Mouse (Mus musculus): ENCODE results near the gene Tmem132d.

Tmem132d gene

DNA sequence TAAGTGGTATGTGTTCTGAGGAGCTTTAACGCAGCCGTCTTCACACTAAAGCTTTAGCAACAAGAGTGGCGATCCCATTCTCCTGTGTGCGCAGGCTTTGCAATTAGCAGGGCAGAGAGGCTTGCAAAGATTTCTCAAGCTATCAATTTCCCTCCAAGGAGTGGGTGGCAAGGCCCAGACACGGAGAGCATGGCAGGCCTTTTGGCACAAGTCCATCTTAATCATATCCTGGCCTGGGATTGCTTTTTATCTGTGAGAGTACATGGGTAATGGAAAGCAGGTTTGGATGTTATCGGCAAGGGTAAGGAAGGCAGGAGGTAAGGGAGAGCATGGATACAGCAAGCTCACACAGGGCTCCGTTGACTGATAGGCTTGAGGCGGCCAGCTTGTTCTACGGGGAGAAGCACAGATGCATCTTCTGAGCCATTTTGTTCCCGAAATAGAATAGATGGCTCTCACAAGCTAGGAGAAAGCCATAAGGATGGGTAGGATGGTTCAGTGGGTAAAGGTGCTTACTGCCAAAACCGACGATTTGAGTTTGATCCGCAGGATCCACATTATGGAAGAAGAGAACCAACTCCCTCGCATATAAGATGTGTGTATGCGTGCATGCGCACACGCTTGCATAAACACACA is 228.1 kb downstream of the Tmem132d start:
- DNase-seq = no peak

DNA sequence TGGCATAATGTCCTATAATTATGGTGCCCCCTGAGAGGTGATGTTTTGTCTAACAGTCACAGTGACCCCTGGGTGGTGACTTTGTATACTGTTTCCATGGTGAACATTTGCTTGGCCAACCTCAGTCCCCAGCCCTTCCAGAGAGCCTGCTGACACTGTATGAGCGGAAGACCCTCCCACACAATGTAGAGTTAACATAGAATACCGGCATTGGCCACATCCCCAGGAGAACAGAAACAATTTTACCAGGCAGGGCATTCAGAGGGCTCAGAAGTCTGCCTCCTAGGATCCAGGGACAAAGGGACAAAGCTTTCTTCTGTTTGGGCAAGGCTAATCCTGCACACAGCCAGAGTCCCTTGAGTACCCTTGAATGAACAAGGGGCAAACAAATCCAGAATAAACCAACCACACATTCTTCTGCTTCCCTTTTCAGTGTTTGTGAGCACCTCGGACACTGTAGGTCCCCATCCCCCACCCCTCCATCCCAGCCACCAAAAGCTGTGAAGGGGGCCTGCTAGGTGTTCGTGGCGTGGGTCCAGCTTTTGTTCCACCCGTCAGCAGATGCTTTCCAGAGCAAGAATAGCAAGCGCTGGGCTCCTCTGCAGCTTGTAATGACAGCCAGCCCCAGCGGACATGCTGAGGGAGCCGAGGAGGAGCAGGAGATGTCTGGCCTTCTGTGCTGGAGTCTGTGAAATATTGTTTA is 228.8 kb downstream of the Tmem132d start:
- no peak for DNase-seq

DNA sequence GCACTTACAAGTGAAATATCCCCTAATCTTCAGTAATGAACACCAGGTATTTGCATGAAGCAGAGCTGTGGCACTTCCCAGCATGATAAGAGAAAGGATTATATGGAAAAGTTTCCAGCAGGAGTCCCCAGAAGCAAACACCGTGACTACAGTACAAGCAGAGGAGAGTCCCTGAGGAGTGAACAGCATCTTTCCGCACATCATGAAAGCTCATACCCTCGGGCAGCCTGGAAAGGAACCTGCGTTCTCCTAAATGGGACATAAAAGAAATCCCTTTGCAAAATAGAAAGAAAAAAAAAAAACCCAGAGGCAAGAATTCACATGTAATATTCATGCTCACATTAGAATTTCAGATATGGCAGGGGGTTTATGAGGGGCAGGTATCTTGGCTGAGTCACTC is 238.8 kb downstream of the Tmem132d start:
- no peak for DNase-seq

DNA sequence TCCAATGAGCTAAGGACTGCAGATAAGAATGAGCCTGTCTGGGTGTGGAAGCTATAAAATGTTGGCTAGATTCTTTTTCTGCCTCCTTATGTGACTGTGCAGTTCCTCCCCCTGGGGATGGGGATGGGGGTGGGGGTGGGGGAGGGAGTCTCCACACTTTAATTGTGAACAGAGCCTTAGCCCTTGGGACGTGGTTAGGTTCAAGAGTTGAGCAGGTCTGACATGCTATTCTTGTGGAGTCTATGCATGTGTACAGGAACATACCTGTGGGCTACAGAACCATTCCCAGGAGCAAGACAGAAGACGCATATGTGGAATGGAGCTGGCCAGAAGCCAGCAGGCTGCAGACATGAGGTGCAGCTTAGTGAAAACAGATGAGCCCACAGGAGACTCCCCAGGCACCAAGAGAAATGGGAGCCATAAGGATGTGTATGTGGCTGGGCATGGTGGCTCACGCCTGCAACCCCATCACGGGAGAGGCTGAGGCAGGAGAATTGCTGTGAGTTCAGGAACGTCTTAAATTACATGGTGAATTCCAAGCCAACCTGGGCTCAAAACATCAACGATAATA is 240.3 kb downstream of the Tmem132d start:
- DNase-seq = no peak

GRCm38 (mm10) chr5:128191710-128192109 is 241.2 kb downstream of the Tmem132d start:
- DNase-seq = no peak

- no peak for DNase-seq
Observed at GRCm38 (mm10) chr5:128190243-128190820, 242.5 kb downstream of the Tmem132d start.

DNA sequence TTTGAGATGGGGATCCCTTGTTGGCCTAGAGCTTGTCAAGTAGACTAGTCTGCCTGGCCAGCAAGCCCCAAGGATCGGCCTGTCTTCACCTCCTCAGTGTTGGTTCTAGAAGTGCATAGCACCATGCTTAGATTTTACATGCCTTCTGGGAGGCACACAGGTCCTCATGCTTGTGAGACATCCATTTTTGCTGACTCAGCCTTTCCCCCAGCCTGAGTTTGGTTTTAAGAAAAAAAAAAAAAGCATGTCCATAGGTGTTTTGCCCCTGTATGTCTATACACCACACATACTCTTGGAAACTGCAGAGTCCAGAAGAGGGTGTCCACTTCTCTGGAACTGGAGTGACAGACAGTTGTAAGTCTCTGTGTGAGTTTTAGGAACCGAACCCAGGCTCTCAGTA is 256.6 kb downstream of the Tmem132d start:
- no peak for DNase-seq

DNA sequence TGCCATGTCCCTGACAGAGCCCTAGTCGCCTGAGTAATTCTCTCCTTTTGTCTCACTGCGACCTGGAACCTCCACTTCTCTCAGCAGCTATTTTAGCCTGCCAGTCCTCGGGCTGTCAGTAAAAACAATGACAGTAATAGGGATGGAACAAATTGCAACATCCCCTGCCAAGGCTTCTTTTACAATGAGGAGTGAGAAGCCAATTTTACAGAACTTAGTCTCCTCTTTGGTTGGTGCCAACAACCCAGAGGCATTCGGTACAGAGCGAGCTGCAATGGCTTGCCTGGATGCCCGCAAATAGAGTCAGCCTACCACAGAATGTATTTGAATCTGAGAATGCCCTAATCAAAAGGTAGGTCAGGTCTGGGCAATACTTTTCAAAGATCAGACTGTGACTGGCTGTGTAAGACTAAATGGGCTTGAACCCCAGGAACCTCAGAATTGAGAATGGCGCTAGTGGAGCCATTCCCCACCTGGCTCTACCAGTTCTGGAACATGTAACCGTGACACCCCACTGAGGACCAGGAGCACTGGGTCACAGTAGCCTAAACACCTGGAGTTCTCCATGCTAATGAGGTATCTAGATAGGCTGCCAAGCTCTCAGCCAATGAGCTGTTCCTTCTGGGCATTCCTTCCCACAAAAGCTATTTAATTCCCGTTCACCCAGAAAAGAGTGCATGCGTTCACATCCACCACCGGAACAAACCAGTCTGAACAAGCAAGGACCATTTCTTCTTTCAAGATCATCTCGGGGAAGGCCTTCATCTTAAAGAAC is 273.8 kb downstream of the Tmem132d start:
- DNase-seq = no peak

DNA sequence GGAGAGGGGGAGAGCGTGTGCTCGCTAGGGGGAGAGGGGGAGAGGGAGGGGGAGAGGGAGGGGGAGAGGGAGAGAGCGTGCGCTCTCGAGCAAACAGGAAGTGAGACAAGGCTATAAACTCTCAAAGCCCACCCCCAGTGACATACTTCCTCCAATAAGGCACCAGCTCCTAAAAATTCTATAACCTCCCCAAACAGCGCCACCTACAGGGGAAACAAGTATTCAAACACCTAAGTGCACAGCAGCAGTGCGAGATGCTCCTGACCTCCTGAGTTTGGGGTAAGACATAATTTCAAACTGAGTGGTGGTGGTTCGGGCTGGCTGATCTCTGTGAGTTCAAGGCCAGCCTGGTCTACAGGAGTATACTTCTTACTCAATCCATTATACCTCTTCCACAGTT is 281.4 kb downstream of the Tmem132d start:
- no peak for DNase-seq

DNA sequence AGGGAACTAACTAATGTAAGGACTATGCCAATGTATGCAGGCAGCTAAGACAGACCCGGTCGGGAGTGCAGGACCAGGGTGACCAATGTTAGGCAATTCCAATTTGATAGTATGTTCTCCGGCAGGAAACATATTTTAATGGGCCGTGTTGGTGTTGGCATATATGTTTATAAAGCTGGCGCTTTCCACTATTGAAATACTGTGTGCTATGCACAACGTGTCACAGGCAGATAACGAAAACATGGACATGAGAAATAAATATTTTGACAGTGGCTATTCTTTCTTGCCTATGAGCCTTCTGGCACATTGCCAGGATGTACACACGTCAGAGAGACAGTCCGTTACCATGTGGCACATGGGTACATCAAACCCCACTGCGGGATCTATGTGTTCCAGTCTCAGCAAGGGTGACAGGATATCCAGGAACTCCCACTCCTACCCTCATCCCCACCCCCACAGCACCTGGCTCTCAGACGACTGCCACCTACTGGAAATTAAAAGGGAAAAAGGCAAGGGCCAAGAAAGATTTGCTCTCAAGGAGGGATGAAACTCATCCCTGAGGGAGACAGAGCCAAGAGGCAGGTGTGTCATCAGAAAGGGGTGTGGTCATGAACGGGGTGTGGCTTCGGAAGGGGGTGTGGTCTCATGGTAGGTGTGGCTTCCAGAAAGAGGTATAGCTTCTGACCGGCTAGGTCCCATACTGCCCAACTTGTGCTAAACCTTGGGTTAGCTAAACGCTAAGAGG is 285.8 kb downstream of the Tmem132d start:
- no peak for DNase-seq

- no peak for DNase-seq
Observed at GRCm38 (mm10) chr5:128144799-128145198, 288.1 kb downstream of the Tmem132d start.

- no peak for DNase-seq
Observed at GRCm38 (mm10) chr5:128136818-128137217, 296.1 kb downstream of the Tmem132d start.

- DNase-seq = peak; percentile 10
Observed at GRCm38 (mm10) chr5:128122656-128123055, 310.2 kb downstream of the Tmem132d start.

- DNase-seq = no peak
Observed at GRCm38 (mm10) chr5:128119171-128119570, 313.7 kb downstream of the Tmem132d start.

DNA sequence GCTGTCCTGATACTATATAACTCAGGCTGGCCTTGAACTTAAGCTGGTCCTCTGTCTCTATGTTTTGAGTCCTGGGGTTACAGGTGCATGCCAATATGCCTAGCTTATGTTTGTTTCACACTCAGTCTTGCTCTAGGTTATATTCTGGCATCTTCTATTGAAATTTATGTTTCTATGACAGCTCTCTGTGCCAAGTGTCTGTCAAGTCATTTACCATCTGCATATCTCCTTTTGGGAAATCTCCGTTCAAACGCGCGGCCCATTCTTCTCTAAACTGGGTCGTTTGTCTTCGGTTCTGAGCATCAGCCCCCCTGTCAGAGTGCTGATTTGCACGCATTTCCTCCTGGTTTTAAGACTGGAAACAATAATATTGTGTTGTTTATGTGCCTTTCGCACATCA is 319.8 kb downstream of the Tmem132d start:
- no peak for DNase-seq

GRCm38 (mm10) chr5:128112518-128112917 is 320.4 kb downstream of the Tmem132d start:
- DNase-seq = no peak

DNA sequence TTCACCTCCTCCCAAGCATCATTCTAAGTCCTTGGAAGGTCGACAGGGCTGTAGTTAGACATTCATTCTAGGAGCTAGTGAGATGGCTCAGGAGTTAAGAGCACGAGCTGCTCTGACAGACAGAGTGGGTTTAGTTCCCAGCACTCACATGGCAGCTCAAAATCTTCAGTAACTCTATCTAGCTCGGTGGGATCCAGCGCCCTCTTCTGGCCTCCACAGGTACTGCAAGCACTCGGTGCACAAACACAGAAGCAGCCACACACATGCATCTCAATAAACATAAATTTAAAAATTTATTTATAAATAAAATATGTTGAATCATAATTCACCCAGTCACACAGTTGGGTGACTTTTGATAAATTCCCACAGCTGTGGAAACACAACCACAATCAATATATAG is 321.2 kb downstream of the Tmem132d start:
- DNase-seq = no peak

- no peak for DNase-seq
Observed at GRCm38 (mm10) chr5:128102556-128102955, 330.3 kb downstream of the Tmem132d start.

- DNase-seq = no peak
Observed at GRCm38 (mm10) chr5:128100331-128100730, 332.5 kb downstream of the Tmem132d start.

DNA sequence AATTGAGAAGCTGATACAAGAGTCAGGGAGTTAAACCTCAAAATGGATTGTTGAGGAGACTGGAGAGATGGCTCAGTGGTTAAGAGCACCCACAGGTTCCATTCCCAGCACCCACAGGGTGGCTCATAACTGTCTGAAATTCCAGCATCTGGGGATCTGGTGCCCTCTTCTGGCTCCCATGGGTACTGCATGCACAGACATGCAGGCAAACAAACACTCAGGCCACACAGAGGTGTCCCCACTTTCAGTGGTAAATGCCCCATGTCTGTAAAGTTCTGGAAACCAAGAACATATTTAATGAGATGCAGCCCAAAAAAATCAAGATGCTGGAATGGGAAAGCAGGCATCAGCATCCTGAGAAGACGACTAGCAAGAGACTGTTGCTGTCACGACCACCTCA is 333.4 kb downstream of the Tmem132d start:
- no peak for DNase-seq

DNA sequence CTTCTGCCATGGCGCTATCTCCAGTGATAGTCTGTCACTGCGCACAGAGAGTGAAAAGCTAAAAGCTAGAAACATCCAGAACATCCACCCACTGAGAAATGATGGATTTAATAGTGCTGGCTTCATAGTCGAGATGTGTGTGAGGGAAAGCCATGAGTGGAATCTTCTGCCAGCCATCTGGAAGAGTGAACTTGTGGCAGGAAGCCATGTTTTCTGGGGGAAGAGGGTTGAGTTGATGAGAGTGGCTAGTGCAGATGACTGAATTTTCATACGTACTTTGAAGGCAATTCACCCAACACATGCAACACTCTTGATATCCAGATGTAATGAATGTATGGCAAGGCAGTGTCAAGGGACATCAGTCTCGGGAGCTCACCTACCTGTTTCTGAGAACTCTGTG is 342.3 kb downstream of the Tmem132d start:
- no peak for DNase-seq

- DNase-seq = no peak
Observed at GRCm38 (mm10) chr5:128075456-128075855, 357.4 kb downstream of the Tmem132d start.

GRCm38 (mm10) chr5:128072616-128073015 is 360.3 kb downstream of the Tmem132d start:
- DNase-seq = no peak

Data from kidney, postnatal 14 days (tissue).